Mouse (Mus musculus): ENCODE measurements at regions not wholly inside any gene's neighbourhood (a gene's known extent, or its start where the extent isn't known, plus 50 kb on each side); places are given as distances from the start of the nearest gene placed in this dataset.

DNA sequence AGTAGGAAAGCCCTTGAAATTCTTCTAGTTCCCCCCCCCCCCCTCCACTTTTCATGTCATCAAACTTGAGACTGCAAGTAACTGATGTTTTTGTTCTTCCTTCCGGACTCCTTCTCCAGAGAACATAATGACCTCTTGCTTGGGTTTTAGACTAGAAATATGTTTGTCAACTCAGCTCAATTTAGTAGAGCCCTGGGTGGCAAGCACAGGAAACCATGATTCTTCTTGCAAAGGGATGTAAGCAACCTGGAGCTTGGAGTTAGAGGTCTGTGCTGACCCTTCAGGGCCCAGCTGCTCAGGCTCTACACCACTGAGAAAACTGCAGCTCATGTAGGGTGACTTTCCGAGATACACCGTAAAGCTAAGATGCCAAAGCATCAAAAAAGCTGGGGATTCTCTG is 127.2 kb upstream of the Meis1 start:
- DNase-seq, result no peak

DNA sequence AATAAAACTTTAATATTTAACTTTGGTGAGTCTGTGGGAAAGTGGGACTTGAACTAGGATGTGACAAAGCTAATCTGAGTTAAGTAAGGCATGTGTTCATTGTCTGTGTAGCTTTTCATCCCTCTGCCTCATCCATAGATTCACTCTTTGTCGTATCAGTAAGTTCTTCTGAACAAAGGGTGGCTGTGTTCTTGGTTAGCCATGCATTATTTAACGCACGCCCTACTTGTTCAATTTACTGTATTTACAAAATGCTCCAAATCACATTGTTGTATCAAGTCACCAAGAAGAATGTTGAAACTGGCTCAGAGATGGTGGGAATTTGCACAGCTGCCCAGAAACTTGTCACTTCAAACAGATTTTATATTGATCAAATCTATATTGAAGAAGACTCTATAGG is 132.2 kb upstream of the Meis1 start:
- DNase-seq, result no peak

DNA sequence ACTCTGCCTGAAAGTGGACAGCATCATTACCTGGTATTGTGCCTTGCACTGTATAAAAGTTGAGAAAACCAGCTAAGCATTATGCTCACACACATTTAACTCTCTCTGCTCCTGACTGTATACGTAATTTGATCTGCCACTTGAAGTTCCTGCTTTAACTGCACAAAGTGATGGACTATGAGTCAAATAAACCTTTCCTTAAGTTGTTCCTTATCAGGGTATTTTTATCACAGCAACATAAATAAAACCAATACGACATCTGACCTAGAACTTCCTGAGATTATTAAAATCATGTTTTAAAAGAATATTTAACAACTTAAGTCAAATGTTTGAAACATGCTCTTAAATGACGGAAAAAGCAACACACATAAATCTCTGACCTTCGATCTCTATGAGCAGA is 134.9 kb upstream of the Meis1 start:
- DNase-seq, result no peak

DNA sequence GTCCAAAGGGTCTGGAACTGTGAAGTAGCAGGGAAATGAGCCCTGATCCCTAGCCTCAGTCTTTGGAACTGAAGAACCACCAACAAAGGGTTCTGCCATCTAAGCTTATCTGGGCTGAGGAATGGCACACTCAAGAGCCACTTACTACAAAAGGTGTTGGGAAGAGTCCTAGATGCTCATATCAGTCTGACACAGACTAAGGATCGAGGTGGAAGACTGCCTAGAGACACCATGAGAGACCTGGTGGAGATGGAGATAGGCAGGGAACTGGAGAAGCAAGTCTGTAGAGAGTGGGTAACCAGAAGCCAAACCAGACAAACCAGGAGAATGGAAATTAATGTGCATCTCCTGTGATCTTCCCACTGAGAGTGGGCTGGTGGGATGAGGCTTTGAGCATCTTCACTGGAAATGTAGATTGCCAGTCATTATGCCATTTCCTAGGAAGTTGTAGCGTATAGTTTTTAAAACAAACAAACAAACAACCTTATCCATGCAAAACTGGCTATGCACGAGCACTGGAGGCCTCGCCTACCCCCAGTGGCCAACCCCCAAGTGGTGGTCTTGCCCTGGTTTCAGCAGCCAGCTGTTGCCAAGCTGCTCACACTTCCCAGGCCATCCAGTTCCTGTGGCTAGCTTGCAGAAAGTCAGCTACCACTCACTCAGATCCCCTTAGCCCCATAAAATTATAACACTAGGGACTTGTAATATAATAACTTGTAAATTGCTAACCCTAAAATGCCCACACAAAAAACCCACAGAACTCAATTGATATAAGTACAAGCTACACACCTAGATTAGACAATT is 136.2 kb upstream of the Meis1 start:
- DNase-seq, result no peak

DNA sequence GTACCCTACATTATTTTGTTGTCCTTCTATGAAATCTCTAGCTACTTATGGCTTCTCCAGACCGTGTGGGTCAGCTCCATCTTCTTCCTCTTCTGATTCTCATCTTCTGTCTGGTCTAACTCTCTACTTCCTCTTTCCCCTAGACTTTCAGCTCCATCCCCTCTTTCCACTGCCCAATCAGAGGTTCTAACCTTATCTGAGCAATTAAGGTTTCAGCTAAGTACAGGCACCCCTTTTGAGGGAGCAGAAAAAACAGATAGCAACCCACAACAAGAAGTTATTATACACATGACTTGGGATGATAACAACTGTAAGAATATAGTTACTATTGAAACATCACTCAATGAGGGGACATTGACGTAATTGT is 136.8 kb upstream of the Meis1 start:
- no peak for DNase-seq

DNA sequence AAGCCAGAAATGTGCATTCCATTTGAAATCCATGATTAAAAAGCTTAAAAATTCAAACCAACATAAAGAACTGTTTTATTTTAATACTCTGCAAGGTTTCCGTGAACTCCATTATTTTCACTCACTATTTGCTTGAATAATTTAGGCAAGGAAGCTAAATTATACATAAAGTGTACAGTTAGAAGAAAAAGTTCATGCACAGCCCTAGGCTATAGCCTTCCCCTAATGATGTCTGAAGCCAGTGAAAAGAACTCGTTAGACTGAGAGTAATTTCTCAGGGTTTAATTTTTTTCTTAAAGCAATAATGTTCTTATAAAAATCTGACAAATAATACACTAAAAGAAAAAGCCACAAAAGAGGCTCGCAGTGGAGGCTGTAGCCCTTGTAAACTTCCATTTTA is 141.4 kb upstream of the Meis1 start:
- no peak for DNase-seq

DNA sequence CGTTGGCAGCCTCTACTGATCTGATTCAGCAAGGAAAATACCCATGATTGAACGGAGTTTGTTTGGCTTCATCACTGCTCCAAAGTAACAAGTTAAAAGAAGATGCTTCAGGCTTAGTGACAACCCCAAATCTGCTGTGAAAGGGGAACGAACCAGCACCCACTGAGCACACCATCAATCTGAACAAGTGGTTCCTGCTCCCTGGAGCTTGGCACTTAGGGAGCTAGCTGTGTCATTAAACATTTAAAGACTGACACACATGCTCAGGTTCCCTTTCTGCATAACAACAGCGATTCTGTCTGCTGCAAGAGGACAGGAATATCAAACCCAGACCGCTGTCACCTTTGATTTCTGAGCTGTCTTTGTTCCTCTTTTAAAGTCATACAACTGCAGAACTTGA is 141.9 kb upstream of the Meis1 start:
- no peak for DNase-seq

DNA sequence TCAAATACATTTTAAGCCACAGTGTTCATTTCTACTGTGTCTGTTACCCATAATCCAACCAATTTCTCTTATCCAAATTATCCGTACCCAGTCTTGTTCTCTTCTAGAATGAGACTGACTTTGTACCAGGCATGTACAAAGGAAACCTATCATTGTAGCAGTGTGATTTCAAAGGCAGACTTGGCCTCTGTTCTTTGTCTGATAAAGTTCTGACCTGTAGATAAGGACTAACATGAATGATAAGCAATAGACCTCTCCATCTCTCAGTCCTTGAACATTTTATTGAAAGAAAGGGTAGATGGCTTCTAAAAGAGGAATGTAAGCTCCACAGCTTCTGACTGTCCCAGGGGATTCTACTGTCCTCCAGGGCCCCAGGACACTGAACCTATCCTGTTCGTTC is 152.2 kb upstream of the Meis1 start:
- no peak for DNase-seq

DNA sequence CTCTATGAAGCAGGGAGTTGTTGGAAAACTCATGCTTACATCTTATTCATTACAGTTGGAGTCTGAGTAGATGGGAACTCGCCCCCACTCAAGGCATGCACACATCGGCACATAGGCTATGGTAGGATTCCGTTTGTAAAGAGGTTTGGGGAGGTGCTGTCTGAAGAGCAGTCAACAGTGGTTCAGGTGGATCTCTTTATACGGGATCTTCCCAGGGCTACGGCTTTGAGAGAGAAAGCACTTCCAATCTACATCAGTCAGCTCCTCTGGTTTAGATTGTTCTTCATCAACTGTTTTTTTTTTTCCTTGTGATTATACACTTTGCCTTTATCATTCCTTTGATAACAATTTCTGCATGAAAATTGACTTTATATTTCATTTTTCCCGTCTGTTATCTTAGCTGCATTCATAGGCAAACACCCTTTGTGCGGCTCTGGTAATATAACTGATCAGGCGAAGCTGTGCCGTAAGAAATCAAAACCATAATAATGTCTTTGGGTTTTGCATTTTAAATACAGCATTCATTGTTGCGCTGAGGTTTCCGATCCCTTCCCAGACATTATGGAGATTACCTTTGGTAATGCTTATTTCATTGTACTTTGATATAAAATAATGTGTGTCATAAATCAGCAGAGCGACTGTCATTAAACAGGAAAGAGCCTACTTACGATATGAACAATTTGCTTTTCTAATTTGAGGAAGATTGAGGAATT is 155.7 kb upstream of the Meis1 start:
- DNase-seq, result no peak

DNA sequence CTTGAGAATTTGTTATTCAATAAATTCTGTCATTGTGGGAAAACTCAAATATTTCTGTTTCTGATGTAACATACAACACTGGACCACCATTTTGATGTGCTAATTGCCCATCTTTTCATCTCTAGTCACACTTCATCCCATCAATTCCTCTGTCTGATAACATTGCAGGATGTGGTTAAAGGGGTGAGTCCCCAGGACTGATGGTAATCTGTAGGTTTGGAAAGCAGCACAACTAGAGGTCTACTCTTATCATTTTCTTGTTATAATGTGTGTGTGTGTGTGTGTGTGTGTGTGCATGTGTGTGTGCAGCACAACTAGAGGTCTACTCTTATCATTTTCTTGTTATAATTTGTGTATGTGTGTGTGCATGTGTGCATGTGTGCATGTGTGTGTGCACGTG is 160.5 kb upstream of the Meis1 start:
- DNase-seq, result no peak

DNA sequence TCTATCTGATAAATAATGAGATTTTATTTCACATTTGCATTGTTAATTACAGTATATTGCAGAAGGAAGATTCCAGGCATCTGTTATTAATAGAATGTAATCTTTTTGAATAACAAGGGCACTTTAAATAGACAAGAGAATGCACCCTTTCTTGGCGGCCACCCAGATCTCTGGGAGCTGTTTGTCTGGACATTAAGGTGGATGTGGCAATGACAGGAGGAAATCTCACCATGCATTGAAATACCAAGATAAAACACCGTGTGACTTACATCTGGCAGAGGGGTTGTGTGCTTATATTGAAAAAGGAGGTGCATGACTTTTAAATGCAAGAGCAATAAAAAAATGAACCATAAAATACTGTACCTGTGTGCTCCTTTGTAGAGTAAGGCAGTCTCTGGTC is 171.0 kb upstream of the Meis1 start:
- no peak for DNase-seq

DNA sequence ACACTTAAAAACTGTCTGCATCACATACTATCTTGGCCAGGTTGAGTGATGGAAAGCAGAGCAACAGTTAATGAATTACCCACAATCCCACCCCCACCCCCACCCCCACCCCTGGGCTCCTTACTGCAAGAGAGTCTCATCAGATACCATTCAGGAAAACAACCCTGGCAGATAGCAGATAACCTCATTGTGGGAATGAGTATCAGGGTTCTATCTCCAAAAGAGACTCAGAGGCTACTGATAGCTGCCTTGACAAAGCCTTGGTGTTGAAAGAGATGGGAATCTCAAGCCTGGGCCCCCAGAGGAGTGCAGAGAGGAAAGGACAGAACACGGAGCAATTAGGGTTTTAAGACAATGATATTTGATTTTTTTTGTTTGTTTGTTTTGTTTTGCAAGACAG is 175.7 kb upstream of the Meis1 start:
- DNase-seq, result no peak

DNA sequence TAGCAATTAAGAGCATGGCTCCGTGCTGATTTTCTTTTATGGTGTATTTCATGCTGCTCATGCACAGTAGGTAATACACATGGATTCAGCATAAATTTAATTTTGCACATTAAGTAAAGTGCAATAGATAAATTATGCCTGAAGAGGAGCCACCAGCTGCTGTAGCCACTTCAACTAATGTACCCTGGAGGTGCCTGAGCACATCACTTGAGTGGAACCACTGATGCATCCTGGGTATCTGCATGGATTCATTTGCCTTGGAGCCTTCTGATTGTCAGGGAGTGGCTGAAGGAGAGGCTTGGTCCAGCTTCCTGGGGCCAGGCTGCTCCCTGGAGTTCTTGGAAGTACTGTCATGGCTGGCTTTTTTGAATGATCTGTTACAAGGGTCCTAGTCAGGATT is 179.0 kb upstream of the Meis1 start:
- no peak for DNase-seq

DNA sequence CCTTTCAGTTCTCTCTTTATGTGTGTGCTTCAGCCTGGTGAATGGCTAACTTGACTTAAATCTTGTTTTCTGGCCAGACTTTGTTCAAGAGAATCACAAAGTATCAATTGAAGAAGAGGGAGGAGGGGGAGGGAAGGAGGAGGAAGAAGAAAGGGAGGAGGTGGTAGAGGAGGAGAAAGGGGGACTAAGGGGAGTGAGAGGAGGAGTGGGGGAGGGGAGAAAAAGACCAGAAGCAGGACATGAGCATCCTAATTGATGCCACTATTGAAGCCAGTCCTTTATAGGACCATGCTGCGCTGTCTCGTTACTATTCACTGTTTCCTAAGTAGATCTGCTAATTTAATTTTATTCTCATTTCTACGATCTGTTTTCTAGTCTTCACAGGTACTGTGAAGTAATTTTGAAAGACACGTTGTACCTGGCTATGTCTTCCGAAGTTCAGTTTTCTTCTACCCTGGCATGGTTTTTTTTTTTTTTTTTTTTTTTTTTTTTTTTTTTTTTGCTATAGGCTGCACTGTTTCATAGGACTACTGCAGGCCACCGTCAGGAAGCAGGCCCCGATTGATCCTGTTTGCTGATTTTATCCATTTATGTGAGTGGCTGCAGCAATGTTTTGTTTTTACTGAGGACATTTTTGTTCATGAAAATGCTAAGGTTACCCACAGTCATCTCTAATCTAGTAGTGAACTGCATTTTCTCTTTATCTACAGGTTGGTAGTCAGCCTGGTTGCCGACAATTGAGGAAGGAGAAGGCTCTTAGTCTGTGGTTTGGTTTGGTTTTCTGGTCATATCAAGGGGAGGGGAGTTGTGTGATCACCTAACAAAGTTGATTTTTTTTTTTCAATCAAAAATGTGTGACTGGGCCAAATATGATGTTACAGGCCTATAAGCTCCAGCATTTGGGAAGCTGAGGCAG is 184.1 kb upstream of the Meis1 start:
- DNase-seq, result no peak

DNA sequence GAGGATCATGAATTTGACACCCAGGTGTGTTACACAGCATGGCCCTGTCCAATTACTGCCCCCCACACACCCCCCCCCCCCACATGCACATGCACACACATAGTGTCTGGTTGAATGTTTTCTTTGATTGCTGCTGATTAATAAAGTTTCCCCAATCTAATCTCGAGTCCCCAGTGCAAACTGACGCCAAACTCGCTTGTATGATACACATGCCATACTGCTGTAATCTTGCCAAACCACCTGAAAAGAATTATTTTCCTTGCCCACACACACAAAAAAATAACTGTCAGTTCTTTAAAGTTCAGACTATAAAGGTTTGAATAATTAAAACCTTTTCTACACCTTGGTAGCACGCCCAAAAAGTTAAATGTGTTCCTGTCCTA is 184.7 kb upstream of the Meis1 start:
- DNase-seq, result no peak

DNA sequence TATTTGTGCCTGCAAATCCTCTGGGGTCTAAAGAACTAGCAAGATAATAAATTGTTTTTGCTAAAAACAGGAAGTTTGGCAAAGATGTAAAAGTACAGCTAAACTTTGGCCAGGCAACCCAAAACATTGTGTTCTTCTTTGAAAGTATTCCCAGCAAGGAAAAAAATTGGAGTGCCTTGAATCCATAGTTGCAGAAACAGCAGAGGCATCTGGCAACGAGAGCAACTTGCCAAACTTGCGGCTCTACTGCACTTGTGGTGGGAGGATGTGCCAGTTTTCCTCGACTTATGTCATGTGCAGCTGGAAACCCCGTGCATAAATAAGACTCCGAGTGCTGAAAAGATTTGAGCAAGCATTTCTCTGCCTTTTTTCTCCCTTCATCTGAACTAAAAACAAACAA is 185.2 kb upstream of the Meis1 start:
- DNase-seq, result no peak

DNA sequence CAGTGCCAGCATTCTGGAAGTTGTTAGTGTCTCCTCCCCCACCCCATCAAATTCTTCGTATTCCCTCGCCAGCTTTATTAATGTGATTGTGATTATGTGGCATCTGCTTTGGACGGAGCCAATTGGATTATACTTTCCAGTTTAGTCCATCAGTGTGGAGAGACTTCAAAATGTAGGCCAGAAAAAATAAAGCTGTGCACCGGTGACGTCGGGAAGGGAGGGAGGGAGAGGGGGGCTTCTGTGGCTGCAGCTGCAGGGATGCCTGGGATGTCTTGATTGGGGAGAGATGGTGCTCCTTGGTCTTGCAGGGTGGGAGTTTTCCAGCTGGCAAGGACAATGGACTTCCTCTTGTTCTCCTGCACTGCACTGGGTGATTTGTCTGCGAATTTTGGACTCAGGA is 185.7 kb upstream of the Meis1 start:
- no peak for DNase-seq

DNA sequence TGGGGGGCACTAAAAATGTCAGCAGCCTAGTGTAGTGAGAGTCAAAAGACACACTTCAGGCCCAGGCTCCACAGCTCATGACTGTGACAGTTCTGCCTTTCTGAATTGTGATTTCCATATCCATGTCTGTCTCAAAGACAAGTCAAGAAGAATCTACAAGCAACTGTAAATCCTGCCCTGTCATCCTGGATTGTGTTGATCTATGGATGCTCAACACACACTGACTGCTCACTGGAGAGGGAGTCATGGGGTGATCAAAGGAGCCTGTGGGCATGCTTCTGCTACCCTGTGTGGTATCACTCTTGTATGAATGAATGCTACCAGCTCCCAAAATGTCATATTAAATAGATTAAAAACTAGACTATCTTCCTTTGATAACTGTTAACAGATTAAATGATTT is 186.4 kb upstream of the Meis1 start:
- no peak for DNase-seq

DNA sequence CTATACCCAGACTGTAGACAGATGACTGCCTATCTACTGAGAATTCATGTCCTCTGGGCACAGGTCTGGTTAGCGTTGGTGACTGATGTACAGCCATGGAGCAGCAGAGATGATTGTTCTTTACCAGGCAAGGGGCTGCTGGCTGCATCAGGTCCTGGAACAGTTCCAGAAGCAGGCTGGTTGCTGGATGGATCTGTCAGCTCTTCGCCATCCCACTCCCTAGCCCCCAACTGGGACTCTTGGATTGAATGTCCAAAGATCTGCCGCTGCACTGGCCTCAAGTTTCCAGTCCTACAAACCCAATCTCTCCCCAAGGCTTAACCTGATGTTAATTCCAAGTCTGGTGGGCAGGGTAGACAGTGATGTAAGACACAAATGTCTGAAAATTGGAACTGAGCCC is 200.7 kb upstream of the Meis1 start:
- no peak for DNase-seq

DNA sequence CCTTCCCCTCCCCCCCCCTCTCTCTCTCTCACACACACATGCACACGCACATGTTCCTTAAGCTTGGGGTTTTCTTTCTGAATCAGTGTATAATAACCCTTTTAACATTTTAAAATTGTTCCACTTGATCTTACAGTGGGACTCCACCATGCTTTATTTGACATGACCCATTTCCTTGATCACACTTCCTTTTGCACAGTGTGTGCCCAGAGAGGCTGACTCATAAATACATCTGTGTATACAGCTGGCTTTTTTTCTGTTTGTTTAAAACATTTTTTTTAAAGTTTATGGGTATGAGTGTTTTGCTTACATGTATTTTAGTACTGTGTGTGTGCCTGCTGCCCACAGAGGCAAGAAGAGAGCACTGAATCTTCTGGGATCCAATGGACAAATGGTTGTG is 202.7 kb upstream of the Meis1 start:
- no peak for DNase-seq

DNA sequence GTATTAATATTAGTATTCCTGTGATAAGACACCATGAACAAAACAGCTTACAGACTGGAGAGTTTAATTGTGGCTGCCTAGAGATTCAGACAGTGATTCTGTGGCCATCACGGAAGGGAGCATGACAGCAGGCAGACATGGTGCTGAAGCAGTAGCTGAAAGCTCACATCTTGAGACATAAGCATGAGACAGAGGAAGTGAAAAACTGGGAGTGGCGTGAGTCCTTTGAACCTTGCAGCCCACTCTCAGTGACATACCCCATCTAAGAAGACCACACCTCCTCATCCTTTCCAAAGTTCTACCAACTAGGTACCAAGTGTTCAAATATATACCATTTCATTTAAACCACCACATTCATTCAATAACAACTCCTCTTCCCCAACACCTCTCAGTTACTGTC is 208.0 kb upstream of the Meis1 start:
- no peak for DNase-seq

DNA sequence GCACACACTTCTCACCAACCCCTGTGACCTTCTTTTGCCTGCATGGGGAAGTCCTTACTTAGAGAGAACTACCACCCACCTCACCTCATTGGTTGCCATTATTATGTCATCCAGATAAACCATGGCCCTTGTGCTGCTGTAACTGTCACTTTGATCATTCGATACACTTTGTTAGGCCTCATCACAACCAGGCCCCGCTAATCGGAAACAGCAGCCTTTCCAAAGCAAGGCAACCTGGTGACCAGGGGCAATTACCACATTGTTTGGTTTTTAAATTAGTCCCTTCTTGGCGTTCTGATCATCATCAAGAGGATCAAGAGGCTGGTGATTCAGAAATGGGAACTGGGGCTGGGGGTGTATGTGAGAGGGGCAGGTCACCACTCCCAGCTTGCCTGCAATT is 208.9 kb upstream of the Meis1 start:
- no peak for DNase-seq

DNA sequence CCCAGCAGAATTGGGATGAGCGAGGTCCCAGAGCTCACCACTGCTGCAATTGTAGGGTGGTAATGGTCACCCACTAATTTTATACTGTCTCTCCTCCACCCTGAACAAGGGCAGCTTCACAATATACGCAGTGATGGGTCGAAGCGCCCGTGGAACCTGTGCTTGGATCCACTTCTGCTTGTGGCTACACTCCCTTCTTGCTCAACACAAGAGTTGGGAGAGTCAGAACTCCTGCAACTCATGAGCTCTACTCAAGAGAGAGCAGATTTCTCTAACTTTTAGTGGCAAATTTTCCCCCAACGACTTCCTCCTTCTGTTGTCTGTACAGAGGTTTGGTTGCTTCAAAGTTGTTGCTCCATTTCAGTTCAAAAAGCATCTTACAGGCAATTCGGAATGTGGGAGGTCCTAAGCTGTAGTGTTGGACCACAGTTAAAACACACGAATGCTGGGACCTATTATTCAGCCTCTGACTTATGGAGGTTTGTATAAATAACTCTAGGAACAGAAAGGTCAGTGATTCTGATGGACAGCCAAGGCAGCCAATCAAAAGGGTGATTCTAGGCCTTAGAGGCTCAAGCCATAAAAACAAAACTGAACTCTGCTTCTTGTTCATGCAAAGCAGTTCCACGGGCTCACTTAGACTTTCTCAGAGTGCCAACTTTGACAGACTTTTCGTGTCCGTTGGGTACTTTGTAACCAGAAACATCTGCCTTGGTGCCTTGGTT is 227.8 kb upstream of the Meis1 start:
- no peak for DNase-seq

Measured in thymus, adult 18-20 months (tissue).